Mouse (Mus musculus): ENCODE measurements at regions not wholly inside any gene's neighbourhood (a gene's known extent, or its start where the extent isn't known, plus 50 kb on each side); places are given as distances from the start of the nearest gene placed in this dataset.

GRCm38 (mm10) chr15:87458932-87459331, 85.2 kb upstream of the Fam19a5 start:
- no peaks in the 10 kb centered on the region for H3K27me3 ChIP-seq (ENCODE audit: insufficient read depth, low read length)
- DNase-seq (ENCODE audit: low spot score) (no peak), ATAC-seq (ENCODE audit: extremely low read depth, insufficient number of reproducible peaks, low FRiP score, poor library complexity, severe bottlenecking) (no peak)
- H3K36me3 ChIP-seq (replicated peaks) = no peaks in the 10 kb centered on the region
- TF ChIP-seq GATA1 (IDR thresholded peaks at IDR 0.05; ENCODE audit: borderline replicate concordance, low read length) (no peak), CTCF (IDR thresholded peaks at IDR 0.05; ENCODE audit: low read depth, low read length) (no peak), GATA2 (IDR thresholded peaks at IDR 0.05; ENCODE audit: borderline replicate concordance, low read depth, low read length) (no peak), TAL1 (conservative IDR thresholded peaks at IDR 0.05; ENCODE audit: low read depth, low read length) (no peak), POLR2AphosphoS5 (IDR thresholded peaks at IDR 0.05; ENCODE audit: insufficient replicate concordance, low read depth, low read length) (no peak)
- H3K4me3 ChIP-seq (ENCODE audit: low read depth, low read length) = no peak overlapping the region
- peaks cover 43% of the 10 kb centered on the region for H3K9me3 ChIP-seq (replicated peaks)
- no peaks in the 10 kb centered on the region for H3K4me1 ChIP-seq (ENCODE audit: insufficient read depth, low read depth, low read length)

- Histone ChIP-seq H3K36me3 (replicated peaks) (no peaks in the 10 kb centered on the region), H3K27me3 (ENCODE audit: insufficient read depth, low read length) (no peaks in the 10 kb centered on the region), H3K9me3 (replicated peaks) (peaks cover 63% of the 10 kb centered on the region), H3K4me3 (ENCODE audit: low read depth, low read length) (no peak overlapping the region), H3K4me1 (ENCODE audit: insufficient read depth, low read depth, low read length) (no peaks in the 10 kb centered on the region)
- TF ChIP-seq POLR2AphosphoS5 (IDR thresholded peaks at IDR 0.05; ENCODE audit: insufficient replicate concordance, low read depth, low read length) (no peak), TAL1 (conservative IDR thresholded peaks at IDR 0.05; ENCODE audit: low read depth, low read length) (no peak), CTCF (IDR thresholded peaks at IDR 0.05; ENCODE audit: low read depth, low read length) (no peak), GATA2 (IDR thresholded peaks at IDR 0.05; ENCODE audit: borderline replicate concordance, low read depth, low read length) (no peak), GATA1 (IDR thresholded peaks at IDR 0.05; ENCODE audit: borderline replicate concordance, low read length) (no peak)
- ATAC-seq (ENCODE audit: extremely low read depth, insufficient number of reproducible peaks, low FRiP score, poor library complexity, severe bottlenecking) (no peak), DNase-seq (ENCODE audit: low spot score) (no peak)
Measured at GRCm38 (mm10) chr15:87476247-87476646, 67.9 kb upstream of the Fam19a5 start.

GRCm38 (mm10) chr15:87476862-87477490, 67.1 kb upstream of the Fam19a5 start:
- no peaks in the 10 kb centered on the region for H3K27me3 ChIP-seq (ENCODE audit: insufficient read depth, low read length)
- H3K36me3 ChIP-seq (replicated peaks) = no peaks in the 10 kb centered on the region
- no peak overlapping the region for H3K4me3 ChIP-seq (ENCODE audit: low read depth, low read length)
- no peaks in the 10 kb centered on the region for H3K4me1 ChIP-seq (ENCODE audit: insufficient read depth, low read depth, low read length)
- no peak for DNase-seq (ENCODE audit: low spot score)
- no peak for ATAC-seq (ENCODE audit: extremely low read depth, insufficient number of reproducible peaks, low FRiP score, poor library complexity, severe bottlenecking)
- TF ChIP-seq GATA1 (IDR thresholded peaks at IDR 0.05; ENCODE audit: borderline replicate concordance, low read length) = no peak
- TF ChIP-seq GATA2 (IDR thresholded peaks at IDR 0.05; ENCODE audit: borderline replicate concordance, low read depth, low read length) = no peak
- no peak for TF ChIP-seq POLR2AphosphoS5 (IDR thresholded peaks at IDR 0.05; ENCODE audit: insufficient replicate concordance, low read depth, low read length)
- no peak for TF ChIP-seq CTCF (IDR thresholded peaks at IDR 0.05; ENCODE audit: low read depth, low read length)
- TF ChIP-seq TAL1 (conservative IDR thresholded peaks at IDR 0.05; ENCODE audit: low read depth, low read length) = no peak
- H3K9me3 ChIP-seq (replicated peaks) = peaks cover 67% of the 10 kb centered on the region

- Histone ChIP-seq H3K4me1 (ENCODE audit: insufficient read depth, low read depth, low read length) (no peaks in the 10 kb centered on the region), H3K4me3 (ENCODE audit: low read depth, low read length) (no peak overlapping the region), H3K9me3 (replicated peaks) (peaks cover 79% of the 10 kb centered on the region), H3K27me3 (ENCODE audit: insufficient read depth, low read length) (no peaks in the 10 kb centered on the region), H3K36me3 (replicated peaks) (no peaks in the 10 kb centered on the region)
- DNase-seq (ENCODE audit: low spot score) = no peak
- ATAC-seq (ENCODE audit: extremely low read depth, insufficient number of reproducible peaks, low FRiP score, poor library complexity, severe bottlenecking) = no peak
- TF ChIP-seq TAL1 (conservative IDR thresholded peaks at IDR 0.05; ENCODE audit: low read depth, low read length) = no peak
- no peak for TF ChIP-seq POLR2AphosphoS5 (IDR thresholded peaks at IDR 0.05; ENCODE audit: insufficient replicate concordance, low read depth, low read length)
- no peak for TF ChIP-seq GATA1 (IDR thresholded peaks at IDR 0.05; ENCODE audit: borderline replicate concordance, low read length)
- TF ChIP-seq CTCF (IDR thresholded peaks at IDR 0.05; ENCODE audit: low read depth, low read length) = no peak
- TF ChIP-seq GATA2 (IDR thresholded peaks at IDR 0.05; ENCODE audit: borderline replicate concordance, low read depth, low read length) = no peak
Measured at GRCm38 (mm10) chr15:87480758-87481157, 63.3 kb upstream of the Fam19a5 start.
